Mouse (Mus musculus): ENCODE results near the gene Evi5l. TPM values are rescaled to one million over a fixed set of nuclear protein-coding genes. Genes with fewer than 3 reads are reported as not detected.

The Evi5l gene
- polyA plus RNA-seq, 1 experiment from 2014 or later = 28.1 TPM

Other genes with a start within 250 kb of the Evi5l start
- gene Cd209b, start 239.7 kb upstream of the Evi5l start, polyA plus RNA-seq (2014; fragmentation: Nextera tagmentation; extraction: Ambion mirVana) = not detected in 2 replicates
- 0.80 and 0.91 TPM in 2 replicates for gene Cd209c, start 211.8 kb upstream of the Evi5l start, polyA plus RNA-seq (2014; fragmentation: Nextera tagmentation; extraction: Ambion mirVana)
- gene Cd209f, start 60.7 kb upstream of the Evi5l start, polyA plus RNA-seq (2014; fragmentation: Nextera tagmentation; extraction: Ambion mirVana) = not detected in 2 replicates
- gene Cd209g, start 32.5 kb upstream of the Evi5l start, polyA plus RNA-seq (2014; fragmentation: Nextera tagmentation; extraction: Ambion mirVana) = not detected in 2 replicates
- gene Prr36, start 50.9 kb downstream of the Evi5l start, polyA plus RNA-seq (2014; fragmentation: Nextera tagmentation; extraction: Ambion mirVana) = 29.0 and 33.5 TPM in 2 replicates
- 0.06 TPM in 1 of 2 replicates, not detected in the other for gene Lrrc8e, start 60.3 kb downstream of the Evi5l start, polyA plus RNA-seq (2014; fragmentation: Nextera tagmentation; extraction: Ambion mirVana)
- gene Map2k7, start 72.2 kb downstream of the Evi5l start, polyA plus RNA-seq (2014; fragmentation: Nextera tagmentation; extraction: Ambion mirVana) = 20.4 and 22.4 TPM in 2 replicates
- 0.81 and 1.2 TPM in 2 replicates for gene Gm49320, start 72.3 kb downstream of the Evi5l start, polyA plus RNA-seq (2014; fragmentation: Nextera tagmentation; extraction: Ambion mirVana)
- 1.7 and 2.1 TPM in 2 replicates for gene Tgfbr3l, start 81.6 kb downstream of the Evi5l start, polyA plus RNA-seq (2014; fragmentation: Nextera tagmentation; extraction: Ambion mirVana)
- 58.8 and 61.1 TPM in 2 replicates for gene Snapc2, start 86.5 kb downstream of the Evi5l start, polyA plus RNA-seq (2014; fragmentation: Nextera tagmentation; extraction: Ambion mirVana)
- 123 and 136 TPM in 2 replicates for gene Ctxn1, start 92.7 kb downstream of the Evi5l start, polyA plus RNA-seq (2014; fragmentation: Nextera tagmentation; extraction: Ambion mirVana)
- gene Timm44, start 109.3 kb downstream of the Evi5l start, polyA plus RNA-seq (2014; fragmentation: Nextera tagmentation; extraction: Ambion mirVana) = 59.6 and 59.7 TPM in 2 replicates
- gene Ccl25, start 158.6 kb downstream of the Evi5l start, polyA plus RNA-seq (2014; fragmentation: Nextera tagmentation; extraction: Ambion mirVana) = 19.4 and 21.9 TPM in 2 replicates
- 313 and 314 TPM in 2 replicates for gene Elavl1, start 158.8 kb downstream of the Evi5l start, polyA plus RNA-seq (2014; fragmentation: Nextera tagmentation; extraction: Ambion mirVana)

Measured in hindbrain, embryonic 11.5 days (tissue).